Mouse (Mus musculus) liver, embryonic 15.5 days (tissue): ENCODE results near the gene Popdc3. TPM values are rescaled to one million over a fixed set of nuclear protein-coding genes. Genes with fewer than 3 reads are reported as not detected.

ENCODE experiments used
- ATAC-seq: fragments of 200-750 bp; cut with Nextera tagmentation; 2 replicates; pipeline ENCODE4 v1.8.0; 2017; ENCODE audit warnings: moderate number of reproducible peaks, mild to moderate bottlenecking, moderate library complexity; ENCODE audit not compliant: insufficient read depth
- H3K27ac ChIP-seq: fragments of 300-500 bp; sonication (generic); replicated peaks from 2 replicates; pipeline ENCODE4 v1.5.1; 2015; ENCODE audit warnings: mild to moderate bottlenecking, inconsistent platforms
- H3K27me3 ChIP-seq: fragments of 300-500 bp; sonication (generic); 2 replicates; pipeline ENCODE4 v1.6.1; 2015; ENCODE audit warnings: mild to moderate bottlenecking, inconsistent platforms
- H3K36me3 ChIP-seq: fragments of 300-500 bp; sonication (generic); replicated peaks from 2 replicates; pipeline ENCODE4 v1.6.1; 2015; ENCODE audit warnings: moderate library complexity, mild to moderate bottlenecking, inconsistent platforms
- H3K4me1 ChIP-seq: fragments of 300-500 bp; sonication (generic); replicated peaks from 2 replicates; pipeline ENCODE4 v1.6.1; 2015; ENCODE audit warnings: inconsistent platforms
- H3K4me2 ChIP-seq: fragments of 300-500 bp; sonication (generic); 2 replicates; pipeline ENCODE4 v1.6.1; 2015; ENCODE audit warnings: moderate library complexity, mild to moderate bottlenecking, inconsistent platforms
- H3K4me3 ChIP-seq: fragments of 300-500 bp; sonication (generic); replicated peaks from 2 replicates; pipeline ENCODE4 v1.5.1; 2015; ENCODE audit warnings: mild to moderate bottlenecking, inconsistent platforms
- H3K9ac ChIP-seq: fragments of 300-500 bp; sonication (generic); 2 replicates; pipeline ENCODE4 v1.6.1; 2015; ENCODE audit warnings: moderate library complexity, mild to moderate bottlenecking, inconsistent platforms
- H3K9me3 ChIP-seq: fragments of 300-500 bp; sonication (generic); replicated peaks from 2 replicates; pipeline ENCODE4 v1.6.1; 2016; ENCODE audit warnings: inconsistent platforms
- WGBS: fragments of 180-500 bp; shearing (Covaris S2); methylation state at CpG from one replicate; pipeline ENCODE4 v1.1.7; 2015; ENCODE audit warnings: mixed read lengths; ENCODE audit not compliant: insufficient replicate concordance; 5-methylcytosine and 5-hydroxymethylcytosine counted together
- polyA plus RNA-seq: library from polyadenylated mRNA; unstranded; fragments of >200 nt; fragmentation: Nextera tagmentation; extraction: Ambion mirVana; gene quantifications from 2 replicates; pipeline ENCODE4 v1.2.1, GENCODE M21; 2015

Popdc3 gene
- polyA plus RNA-seq, 1 experiment from 2014 or later = 0.13 TPM

GRCm38 (mm10) chr10:45151771-45152692 lies 25.9 kb upstream of the Popdc3 start:
- Histone ChIP-seq H3K9ac (no peak overlapping the region), H3K4me2 (no peak overlapping the region), H3K4me1 (no peaks in the 10 kb centered on the region), H3K27ac (no peak overlapping the region), H3K36me3 (peaks cover 47% of the 10 kb centered on the region), H3K27me3 (no peaks in the 10 kb centered on the region), H3K9me3 (no peaks in the 10 kb centered on the region), H3K4me3 (no peak overlapping the region)
- ATAC-seq = no peak
- 80% methylated on average over 12 of the region's 12 CpGs for WGBS

GRCm38 (mm10) chr10:45154557-45155060 lies 23.3 kb upstream of the Popdc3 start:
- Histone ChIP-seq H3K9ac (no peak overlapping the region), H3K9me3 (no peaks in the 10 kb centered on the region), H3K27ac (no peak overlapping the region), H3K4me1 (no peaks in the 10 kb centered on the region), H3K27me3 (no peaks in the 10 kb centered on the region), H3K4me2 (no peak overlapping the region), H3K4me3 (no peak overlapping the region), H3K36me3 (peaks cover 68% of the 10 kb centered on the region)
- WGBS = 79% methylated on average over 14 of the region's 14 CpGs
- no peak for ATAC-seq

- no peaks in the 10 kb centered on the region for H3K9me3 ChIP-seq
- WGBS = 75% methylated on average over 8 of the region's 8 CpGs
These were observed 12.0 kb upstream of the Popdc3 start for GRCm38 (mm10) chr10:45165851-45166250.

GRCm38 (mm10) chr10:45173927-45174326 lies 4.0 kb upstream of the Popdc3 start:
- Histone ChIP-seq H3K27me3 (no peaks in the 10 kb centered on the region), H3K4me1 (no peaks in the 10 kb centered on the region), H3K4me2 (no peak overlapping the region), H3K36me3 (no peaks in the 10 kb centered on the region), H3K9ac (no peak overlapping the region), H3K4me3 (no peak overlapping the region), H3K9me3 (no peaks in the 10 kb centered on the region), H3K27ac (no peak overlapping the region)
- no peak for ATAC-seq
- WGBS = 66% methylated on average over 8 of the region's 8 CpGs

More at GRCm38 (mm10) chr10:45165851-45166250, 12.0 kb upstream of the Popdc3 start:
- no peaks in the 10 kb centered on the region for H3K4me1 ChIP-seq
- H3K4me2 ChIP-seq = no peak overlapping the region
- H3K36me3 ChIP-seq = no peaks in the 10 kb centered on the region
- no peak overlapping the region for H3K27ac ChIP-seq
- H3K4me3 ChIP-seq = no peak overlapping the region
- no peak overlapping the region for H3K9ac ChIP-seq
- ATAC-seq = no peak
- no peaks in the 10 kb centered on the region for H3K27me3 ChIP-seq

GRCm38 (mm10) chr10:45174345-45174744 lies 3.6 kb upstream of the Popdc3 start:
- Histone ChIP-seq H3K27ac (no peak overlapping the region), H3K4me1 (no peaks in the 10 kb centered on the region), H3K4me2 (no peak overlapping the region), H3K9ac (no peak overlapping the region), H3K36me3 (no peaks in the 10 kb centered on the region), H3K4me3 (no peak overlapping the region), H3K9me3 (no peaks in the 10 kb centered on the region), H3K27me3 (no peaks in the 10 kb centered on the region)
- WGBS = 61% methylated on average over 3 of the region's 3 CpGs
- no peak for ATAC-seq

GRCm38 (mm10) chr10:45180677-45181326 lies 2.9 kb downstream of the Popdc3 start:
- H3K27ac ChIP-seq = no peak overlapping the region
- no peak overlapping the region for H3K4me3 ChIP-seq
- no peaks in the 10 kb centered on the region for H3K27me3 ChIP-seq
- H3K4me1 ChIP-seq = no peaks in the 10 kb centered on the region
- H3K9ac ChIP-seq = no peak overlapping the region
- 73% methylated on average over 4 of the region's 4 CpGs for WGBS
- H3K36me3 ChIP-seq = no peaks in the 10 kb centered on the region
- ATAC-seq = no peak
- no peaks in the 10 kb centered on the region for H3K9me3 ChIP-seq
- H3K4me2 ChIP-seq = no peak overlapping the region

GRCm38 (mm10) chr10:45181344-45181743 lies 3.4 kb downstream of the Popdc3 start:
- Histone ChIP-seq H3K4me1 (no peaks in the 10 kb centered on the region), H3K27ac (no peak overlapping the region), H3K4me3 (no peak overlapping the region), H3K4me2 (no peak overlapping the region), H3K36me3 (no peaks in the 10 kb centered on the region), H3K27me3 (no peaks in the 10 kb centered on the region), H3K9me3 (no peaks in the 10 kb centered on the region), H3K9ac (no peak overlapping the region)
- no peak for ATAC-seq
- WGBS = 67% methylated on average over 3 of the region's 3 CpGs

- H3K4me1 ChIP-seq = no peaks in the 10 kb centered on the region
- H3K4me3 ChIP-seq = no peak overlapping the region
- H3K36me3 ChIP-seq = no peaks in the 10 kb centered on the region
- H3K27me3 ChIP-seq = no peaks in the 10 kb centered on the region
- H3K27ac ChIP-seq = no peak overlapping the region
- WGBS = 74% methylated on average over 2 of the region's 2 CpGs
- no peak overlapping the region for H3K4me2 ChIP-seq
- no peak for ATAC-seq
- no peak overlapping the region for H3K9ac ChIP-seq
- no peaks in the 10 kb centered on the region for H3K9me3 ChIP-seq
These were observed 7.6 kb downstream of the Popdc3 start for GRCm38 (mm10) chr10:45185457-45185856.

GRCm38 (mm10) chr10:45193330-45194310 lies 15.7 kb downstream of the Popdc3 start:
- H3K9ac ChIP-seq = no peak overlapping the region

GRCm38 (mm10) chr10:45194531-45194930 lies 16.6 kb downstream of the Popdc3 start:
- Histone ChIP-seq H3K4me3 (no peak overlapping the region), H3K27ac (no peak overlapping the region), H3K36me3 (no peaks in the 10 kb centered on the region), H3K9ac (no peak overlapping the region), H3K27me3 (no peaks in the 10 kb centered on the region), H3K4me2 (no peak overlapping the region), H3K4me1 (no peaks in the 10 kb centered on the region), H3K9me3 (no peaks in the 10 kb centered on the region)
- WGBS = 58% methylated on average over 5 of the region's 5 CpGs
- ATAC-seq = no peak

More at GRCm38 (mm10) chr10:45193330-45194310, 15.7 kb downstream of the Popdc3 start:
- Histone ChIP-seq H3K27ac (no peak overlapping the region), H3K36me3 (no peaks in the 10 kb centered on the region), H3K4me1 (no peaks in the 10 kb centered on the region), H3K9me3 (no peaks in the 10 kb centered on the region), H3K4me2 (no peak overlapping the region), H3K4me3 (no peak overlapping the region), H3K27me3 (no peaks in the 10 kb centered on the region)
- 61% methylated on average over 14 of the region's 14 CpGs for WGBS
- no peak for ATAC-seq
